Mouse (Mus musculus) liver, adult 2 months (tissue): ENCODE data around the gene Eif2d.

Experiments used
- CTCF ChIP-seq: fragments of 200-500 bp; IDR thresholded peaks from 2 replicates; pipeline ENCODE4 v1.5.1; 2011; ENCODE audit warnings: low read depth, low read length, control low read depth
- POLR2A ChIP-seq: fragments of 200-500 bp; IDR thresholded peaks from 2 replicates; pipeline ENCODE4 v1.6.1; 2011; ENCODE audit warnings: low read length, control low read depth; ENCODE audit not compliant: insufficient read depth; ENCODE audit errors: extremely low read depth

DNA sequence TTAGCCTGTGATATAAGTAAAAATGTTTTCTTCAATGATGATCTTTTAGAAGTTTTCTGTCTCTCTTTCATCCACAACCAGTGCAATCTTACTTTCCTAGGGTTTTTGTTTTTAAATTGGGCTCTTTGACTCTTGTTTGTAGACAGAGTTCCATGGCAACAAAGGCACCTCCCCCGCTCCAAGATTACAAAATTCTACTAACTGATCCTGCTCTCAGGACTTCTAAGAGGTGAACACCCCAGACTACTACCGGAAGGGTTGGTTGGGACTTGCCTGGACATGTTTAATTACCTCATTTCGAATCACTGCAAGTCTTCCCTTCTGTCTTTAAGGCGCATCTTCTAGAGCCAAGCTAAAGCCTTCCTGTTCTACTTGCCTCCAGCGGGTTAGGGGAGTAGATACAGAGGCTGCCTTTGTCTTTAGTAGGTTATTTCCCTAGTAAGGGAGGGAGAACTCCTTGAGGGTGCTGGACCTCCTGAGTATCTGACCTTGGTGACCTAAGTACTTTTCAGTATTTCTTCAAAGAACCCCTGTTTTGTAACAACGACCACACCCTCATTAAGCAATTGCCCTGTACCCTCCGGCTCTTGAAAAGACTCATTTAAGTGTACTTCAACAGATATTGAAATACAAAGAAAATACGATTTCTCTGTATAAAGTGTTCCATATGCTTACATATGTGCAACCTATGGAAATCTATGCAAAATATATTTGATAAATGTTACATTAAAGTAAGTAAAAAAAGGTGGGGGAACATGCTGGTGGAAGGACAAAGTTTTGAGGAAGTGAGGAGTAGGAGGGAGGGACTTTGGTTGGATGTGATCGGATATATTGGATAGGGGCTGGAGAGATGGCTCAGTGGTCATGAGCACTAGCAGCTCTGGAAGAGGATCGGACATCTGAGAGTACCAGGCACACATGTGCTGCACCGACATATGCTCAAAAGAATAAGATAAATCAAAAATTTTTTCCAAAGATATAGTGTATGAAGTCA is 13.6 kb upstream of the Eif2d start:
- no peak for TF ChIP-seq CTCF
- TF ChIP-seq POLR2A = no peak
